Mouse (Mus musculus): ENCODE data around the gene Slc23a4. TPM values are rescaled to one million over a fixed set of nuclear protein-coding genes. Genes with fewer than 3 reads are reported as not detected.

Slc23a4 gene
- polyA plus RNA-seq, 1 experiment from 2014 or later = 0.39 TPM

- ATAC-seq (ENCODE audit: low FRiP score, low read depth) = peak; percentile 80; the same call in 1 of the 2 replicates
- Histone ChIP-seq H3K4me1 (peaks cover 13% of the 10 kb centered on the region), H3K4me2 (replicated peaks) (peak overlapping the region; percentile 64), H3K27me3 (no peaks in the 10 kb centered on the region), H3K4me3 (peak overlapping the region; percentile 31), H3K9ac (no peak overlapping the region), H3K27ac (no peak overlapping the region; the same call in 1 of the 2 replicates), H3K36me3 (no peaks in the 10 kb centered on the region), H3K9me3 (no peaks in the 10 kb centered on the region)
- WGBS = 7% methylated on average over 13 of the region's 13 CpGs
These were observed 7.1 kb upstream of the Slc23a4 start for GRCm38 (mm10) chr6:34995265-34995681.

GRCm38 (mm10) chr6:34994692-34995091 is 6.5 kb upstream of the Slc23a4 start:
- Histone ChIP-seq H3K4me2 (replicated peaks) (peak overlapping the region; percentile 64), H3K4me1 (peaks cover 13% of the 10 kb centered on the region), H3K9ac (no peak overlapping the region), H3K4me3 (no peak overlapping the region), H3K9me3 (no peaks in the 10 kb centered on the region), H3K36me3 (no peaks in the 10 kb centered on the region), H3K27ac (no peak overlapping the region), H3K27me3 (no peaks in the 10 kb centered on the region)
- no peak for ATAC-seq (ENCODE audit: low FRiP score, low read depth)
- 67% methylated on average over 5 of the region's 5 CpGs for WGBS

GRCm38 (mm10) chr6:34989263-34989662 is 1.1 kb upstream of the Slc23a4 start:
- no peak for ATAC-seq (ENCODE audit: low FRiP score, low read depth)
- Histone ChIP-seq H3K4me1 (peaks cover 20% of the 10 kb centered on the region), H3K27me3 (no peaks in the 10 kb centered on the region), H3K9ac (no peak overlapping the region), H3K4me2 (replicated peaks) (no peak overlapping the region), H3K36me3 (no peaks in the 10 kb centered on the region), H3K9me3 (no peaks in the 10 kb centered on the region), H3K4me3 (no peak overlapping the region), H3K27ac (no peak overlapping the region)
- 59% methylated on average over 6 of the region's 6 CpGs for WGBS

GRCm38 (mm10) chr6:34987085-34987645 is 1.0 kb downstream of the Slc23a4 start:
- WGBS = 87% methylated on average over 12 of the region's 12 CpGs

GRCm38 (mm10) chr6:34980661-34981060 is 7.5 kb downstream of the Slc23a4 start:
- Histone ChIP-seq H3K36me3 (no peaks in the 10 kb centered on the region), H3K4me2 (replicated peaks) (no peak overlapping the region), H3K4me1 (peaks cover 6% of the 10 kb centered on the region; the same call in 1 of the 2 replicates), H3K9ac (no peak overlapping the region), H3K4me3 (no peak overlapping the region), H3K9me3 (no peaks in the 10 kb centered on the region), H3K27ac (no peak overlapping the region), H3K27me3 (no peaks in the 10 kb centered on the region)
- no peak for ATAC-seq (ENCODE audit: low FRiP score, low read depth)
- 60% methylated on average over 9 of the region's 9 CpGs for WGBS

More at GRCm38 (mm10) chr6:34987085-34987645, 1.0 kb downstream of the Slc23a4 start:
- H3K9ac ChIP-seq = no peak overlapping the region
- no peaks in the 10 kb centered on the region for H3K27me3 ChIP-seq
- no peaks in the 10 kb centered on the region for H3K9me3 ChIP-seq
- H3K4me2 ChIP-seq (replicated peaks) = no peak overlapping the region
- no peaks in the 10 kb centered on the region for H3K36me3 ChIP-seq
- peaks cover 20% of the 10 kb centered on the region for H3K4me1 ChIP-seq
- no peak for ATAC-seq (ENCODE audit: low FRiP score, low read depth)
- no peak overlapping the region for H3K27ac ChIP-seq
- no peak overlapping the region for H3K4me3 ChIP-seq

GRCm38 (mm10) chr6:34979291-34979690 is 8.9 kb downstream of the Slc23a4 start:
- Histone ChIP-seq H3K9me3 (no peaks in the 10 kb centered on the region), H3K4me2 (replicated peaks) (no peak overlapping the region), H3K4me1 (peaks cover 6% of the 10 kb centered on the region; the same call in 1 of the 2 replicates), H3K27ac (no peak overlapping the region), H3K27me3 (no peaks in the 10 kb centered on the region), H3K4me3 (no peak overlapping the region), H3K9ac (no peak overlapping the region), H3K36me3 (no peaks in the 10 kb centered on the region)
- no peak for ATAC-seq (ENCODE audit: low FRiP score, low read depth)
- WGBS = 67% methylated on average over 3 of the region's 3 CpGs

GRCm38 (mm10) chr6:34971181-34971580 is 17.0 kb downstream of the Slc23a4 start:
- H3K27me3 ChIP-seq = no peaks in the 10 kb centered on the region
- H3K27ac ChIP-seq = no peak overlapping the region
- peaks cover 8% of the 10 kb centered on the region for H3K4me1 ChIP-seq
- no peaks in the 10 kb centered on the region for H3K36me3 ChIP-seq
- no peak overlapping the region for H3K4me2 ChIP-seq (replicated peaks)
- 6% methylated on average over 3 of the region's 3 CpGs for WGBS
- no peak overlapping the region for H3K4me3 ChIP-seq
- H3K9ac ChIP-seq = no peak overlapping the region
- H3K9me3 ChIP-seq = no peaks in the 10 kb centered on the region
- ATAC-seq (ENCODE audit: low FRiP score, low read depth) = no peak

GRCm38 (mm10) chr6:34965819-34966539 is 22.2 kb downstream of the Slc23a4 start:
- no peak overlapping the region for H3K27ac ChIP-seq

GRCm38 (mm10) chr6:34964550-34964949 is 23.7 kb downstream of the Slc23a4 start:
- Histone ChIP-seq H3K27ac (no peak overlapping the region), H3K4me1 (no peaks in the 10 kb centered on the region), H3K9me3 (no peaks in the 10 kb centered on the region), H3K36me3 (no peaks in the 10 kb centered on the region), H3K9ac (no peak overlapping the region), H3K4me2 (replicated peaks) (no peak overlapping the region), H3K27me3 (no peaks in the 10 kb centered on the region), H3K4me3 (no peak overlapping the region)
- 89% methylated on average over 2 of the region's 2 CpGs for WGBS
- ATAC-seq (ENCODE audit: low FRiP score, low read depth) = no peak

More at GRCm38 (mm10) chr6:34965819-34966539, 22.2 kb downstream of the Slc23a4 start:
- no peaks in the 10 kb centered on the region for H3K36me3 ChIP-seq
- no peak overlapping the region for H3K9ac ChIP-seq
- no peaks in the 10 kb centered on the region for H3K27me3 ChIP-seq
- H3K4me1 ChIP-seq = peaks cover under 1% of the 10 kb centered on the region
- no peak for ATAC-seq (ENCODE audit: low FRiP score, low read depth)
- H3K9me3 ChIP-seq = no peaks in the 10 kb centered on the region
- H3K4me3 ChIP-seq = no peak overlapping the region
- WGBS = 84% methylated on average over 6 of the region's 6 CpGs
- H3K4me2 ChIP-seq (replicated peaks) = no peak overlapping the region

- Histone ChIP-seq H3K9me3 (no peaks in the 10 kb centered on the region), H3K27ac (no peak overlapping the region), H3K27me3 (no peaks in the 10 kb centered on the region), H3K4me3 (no peak overlapping the region), H3K4me2 (replicated peaks) (no peak overlapping the region), H3K4me1 (0 out of 2 replicates have a peak, but pooled peaks cover 10% of the 10 kb centered on the region), H3K9ac (no peak overlapping the region), H3K36me3 (no peaks in the 10 kb centered on the region)
- 92% methylated on average over 7 of the region's 7 CpGs for WGBS
- ATAC-seq (ENCODE audit: low FRiP score, low read depth) = no peak
These were observed 29.1 kb downstream of the Slc23a4 start for GRCm38 (mm10) chr6:34959131-34959530.

- 34% methylated on average over 8 of the region's 8 CpGs for WGBS
- Histone ChIP-seq H3K9ac (no peak overlapping the region), H3K27me3 (no peaks in the 10 kb centered on the region), H3K9me3 (no peaks in the 10 kb centered on the region), H3K4me3 (no peak overlapping the region), H3K4me1 (0 out of 2 replicates have a peak, but pooled peaks cover 10% of the 10 kb centered on the region), H3K27ac (no peak overlapping the region), H3K36me3 (no peaks in the 10 kb centered on the region), H3K4me2 (replicated peaks) (peak overlapping the region; percentile 47)
- no peak for ATAC-seq (ENCODE audit: low FRiP score, low read depth)
These were observed 32.4 kb downstream of the Slc23a4 start for GRCm38 (mm10) chr6:34955862-34956241.

Measured in limb, embryonic 13.5 days (tissue).